In the genomic region with DNA sequence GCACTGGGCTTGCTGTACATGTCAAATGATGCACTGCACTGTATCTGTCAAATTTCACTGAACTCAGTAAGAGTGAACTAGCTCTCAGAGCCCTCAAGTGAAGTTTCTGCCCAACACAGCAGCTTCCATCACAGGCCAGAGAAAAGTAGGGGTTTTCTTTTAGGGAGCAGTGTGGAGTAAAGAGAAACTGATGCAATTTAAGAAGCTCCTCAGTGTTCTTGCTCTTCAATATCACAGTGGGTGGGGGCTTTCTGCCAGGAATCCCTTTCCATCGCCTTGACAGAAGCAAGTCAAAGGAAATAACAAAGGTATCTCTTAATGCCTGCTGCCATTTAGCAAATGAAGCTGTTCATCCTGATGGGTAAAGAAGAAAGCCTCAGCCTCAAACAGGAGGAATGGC, we compare ENCODE assay signal across 23 mouse cellular contexts.
DNase-seq lines count a peak whose midpoint lies in the region; ATAC-seq lines count a peak whose summit lies in the region.
"Had no signal": no experiment of that assay in that cellular context is flagged by ENCODE, and none has a peak within 500 bp of the region (broad histone marks: within the 10 kb centered on the region; RNA-seq: fewer than 3 reads in every experiment).

No protein-coding gene starts in this region.

- 10% methylated on average over 1 of the region's 1 CpGs for WGBS in midbrain, embryonic 16.5 days
- 9% methylated on average over 1 of the region's 1 CpGs for WGBS in midbrain, embryonic 10.5 days

- no peak overlapping the region for H3K4me3 ChIP-seq in midbrain, embryonic 16.5 days (ENCODE audit: low read depth, low read length)
- no peak overlapping the region for H3K4me3 ChIP-seq in midbrain, embryonic 10.5 days
- H3K4me3 ChIP-seq: embryonic facial prominence, embryonic 10.5 days; embryonic facial prominence, embryonic 12.5 days; forebrain, embryonic 12.5 days; forebrain, embryonic 15.5 days had no signal

- peak; percentile 2 to 15 for DNase-seq in cerebellum, postnatal 10 days
- DNase-seq in cerebellum, adult 18-20 months = no peak
- DNase-seq in left cerebral cortex, postnatal 4 days = peak; percentile 2
- DNase-seq in left cerebral cortex, adult 18-20 months (ENCODE audit: low spot score in 2 of 2) = no peak
- no peak for DNase-seq in midbrain, embryonic 10.5 days (ENCODE audit: low spot score)
- DNase-seq in gastrocnemius, postnatal 4 days (ENCODE audit: low spot score in 2 of 2) = no peak
- DNase-seq: adrenal gland, adult 2 months; adrenal gland, postnatal 10 days; adrenal gland, postnatal 25 days; B cell, adult 2 months; cerebellum, adult 11-12 months; cerebellum, adult 8-10 months; cerebellum, adult 9-11 months; cerebellum, postnatal 25 days; forebrain, postnatal 0 days had no signal

- H3K4me2 ChIP-seq in midbrain, embryonic 16.5 days (ENCODE audit: low read length) = no peak overlapping the region
- H3K4me2 ChIP-seq: embryonic facial prominence, embryonic 12.5 days; forebrain, embryonic 12.5 days; forebrain, embryonic 15.5 days had no signal

- no peaks in the 10 kb centered on the region for H3K9me3 ChIP-seq in midbrain, embryonic 16.5 days (replicated peaks; ENCODE audit: control insufficient read depth, low read length, poor library complexity, severe bottlenecking)
- H3K9me3 ChIP-seq in midbrain, embryonic 10.5 days (replicated peaks) = no peaks in the 10 kb centered on the region
- H3K9me3 ChIP-seq: embryonic facial prominence, embryonic 10.5 days; embryonic facial prominence, embryonic 12.5 days; forebrain, embryonic 12.5 days; forebrain, embryonic 15.5 days; G1E had no signal

- H3K36me3 ChIP-seq in midbrain, embryonic 16.5 days (ENCODE audit: control insufficient read depth, insufficient read depth, low read length) = no peaks in the 10 kb centered on the region
- H3K36me3 ChIP-seq in midbrain, embryonic 10.5 days = no peaks in the 10 kb centered on the region
- H3K36me3 ChIP-seq: embryonic facial prominence, embryonic 10.5 days; embryonic facial prominence, embryonic 12.5 days; forebrain, embryonic 12.5 days; forebrain, embryonic 15.5 days; G1E had no signal

- ATAC-seq in midbrain, embryonic 16.5 days = 0 out of 2 replicates have a peak, but pooled peaks have one; percentile 28
- ATAC-seq: forebrain, embryonic 15.5 days; forebrain, postnatal 0 days; Patski had no signal

- H3K27me3 ChIP-seq in midbrain, embryonic 16.5 days (ENCODE audit: control insufficient read depth, insufficient read depth, low read depth, low read length) = no peaks in the 10 kb centered on the region
- H3K27me3 ChIP-seq in midbrain, embryonic 10.5 days (ENCODE audit: low read depth, poor library complexity, severe bottlenecking) = no peaks in the 10 kb centered on the region
- H3K27me3 ChIP-seq: CH12.LX; embryonic facial prominence, embryonic 12.5 days; forebrain, embryonic 12.5 days; forebrain, embryonic 15.5 days; Patski had no signal

- no peaks in the 10 kb centered on the region for H3K4me1 ChIP-seq in midbrain, embryonic 16.5 days (ENCODE audit: control insufficient read depth, insufficient read depth, low read length)
- no peaks in the 10 kb centered on the region for H3K4me1 ChIP-seq in midbrain, embryonic 10.5 days
- H3K4me1 ChIP-seq: embryonic facial prominence, embryonic 10.5 days; embryonic facial prominence, embryonic 12.5 days; forebrain, embryonic 12.5 days; forebrain, embryonic 15.5 days had no signal

- no peak overlapping the region for H3K9ac ChIP-seq in midbrain, embryonic 16.5 days (ENCODE audit: low read depth, low read length)
- H3K9ac ChIP-seq: embryonic facial prominence, embryonic 12.5 days; forebrain, embryonic 12.5 days; forebrain, embryonic 15.5 days; forebrain, postnatal 0 days had no signal

- no peak overlapping the region for H3K27ac ChIP-seq in midbrain, embryonic 16.5 days (ENCODE audit: low read length)
- no peak overlapping the region for H3K27ac ChIP-seq in midbrain, embryonic 10.5 days (replicated peaks)
- H3K27ac ChIP-seq: embryonic facial prominence, embryonic 10.5 days; embryonic facial prominence, embryonic 12.5 days; forebrain, embryonic 12.5 days; forebrain, embryonic 15.5 days had no signal

- intact Hi-C loops in left cerebral cortex, postnatal 4 days (cut with DNase I) = no loop called here

Comparison
In these comparisons a context has a peak if more than half of its experiments do, and no peak if none do; other contexts are left out.
1. DNase-seq: peak in cerebellum, postnatal 10 days (2 of 2) and left cerebral cortex, postnatal 4 days (single experiment); none in cerebellum, adult 18-20 months (0 of 2), left cerebral cortex, adult 18-20 months (0 of 2), midbrain, embryonic 10.5 days (single experiment) and gastrocnemius, postnatal 4 days (0 of 2).